Mouse (Mus musculus): ENCODE measurements around the gene Scube1. TPM values are rescaled to one million over a fixed set of nuclear protein-coding genes. Genes with fewer than 3 reads are reported as not detected.

Scube1 gene
- total RNA-seq, 4 experiments from 2014 or later = 44.7 to 51.8 (median 45.4) TPM

GRCm38 (mm10) chr15:83601185-83601584 is 123.6 kb downstream of the Scube1 start:
- DNase-seq (ENCODE audit: low spot score in 2 of 2) = no peak

GRCm38 (mm10) chr15:83596833-83597232 is 128.0 kb downstream of the Scube1 start:
- DNase-seq (ENCODE audit: low spot score in 2 of 2) = no peak

GRCm38 (mm10) chr15:83595364-83595711 is 129.5 kb downstream of the Scube1 start:
- DNase-seq (ENCODE audit: low spot score in 2 of 2) = no peak

GRCm38 (mm10) chr15:83594513-83595363 is 130.1 kb downstream of the Scube1 start, which contains the start of gene Ttll12:
Gene Ttll12 (minus strand): TSS chr15:83595157.
- DNase-seq (ENCODE audit: low spot score in 2 of 2) = peak; percentile 86 to 92

- no peak for DNase-seq (ENCODE audit: low spot score in 2 of 2)
Observed at GRCm38 (mm10) chr15:83593702-83594512, 130.9 kb downstream of the Scube1 start.

GRCm38 (mm10) chr15:83593189-83593585 is 131.6 kb downstream of the Scube1 start:
- DNase-seq (ENCODE audit: low spot score in 2 of 2) = no peak

- DNase-seq (ENCODE audit: low spot score in 2 of 2) = no peak
Observed at GRCm38 (mm10) chr15:83592260-83593188, 132.3 kb downstream of the Scube1 start.

DNA sequence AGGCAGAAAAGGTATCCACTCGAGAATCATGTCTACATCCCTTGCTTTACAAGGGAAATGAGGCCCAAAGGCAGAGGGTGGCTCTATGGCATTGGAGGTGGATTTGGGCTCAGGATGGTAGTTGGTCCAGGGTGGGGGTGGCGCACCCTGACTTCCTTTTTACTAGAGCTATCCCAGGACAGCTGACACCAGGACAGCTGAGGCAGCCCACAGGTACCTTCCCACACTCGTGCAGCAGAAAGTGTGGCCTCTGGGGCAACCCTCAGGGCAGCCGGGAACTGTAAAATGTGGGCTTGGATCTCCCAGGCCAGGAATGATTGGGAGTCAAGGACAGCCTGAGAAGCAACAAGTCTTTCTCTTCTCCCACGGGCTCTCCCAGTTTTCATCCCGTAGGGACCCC is 133.1 kb downstream of the Scube1 start:
- DNase-seq (ENCODE audit: low spot score in 2 of 2) = no peak

GRCm38 (mm10) chr15:83590841-83591240 is 134.0 kb downstream of the Scube1 start:
- no peak for DNase-seq (ENCODE audit: low spot score in 2 of 2)

DNA sequence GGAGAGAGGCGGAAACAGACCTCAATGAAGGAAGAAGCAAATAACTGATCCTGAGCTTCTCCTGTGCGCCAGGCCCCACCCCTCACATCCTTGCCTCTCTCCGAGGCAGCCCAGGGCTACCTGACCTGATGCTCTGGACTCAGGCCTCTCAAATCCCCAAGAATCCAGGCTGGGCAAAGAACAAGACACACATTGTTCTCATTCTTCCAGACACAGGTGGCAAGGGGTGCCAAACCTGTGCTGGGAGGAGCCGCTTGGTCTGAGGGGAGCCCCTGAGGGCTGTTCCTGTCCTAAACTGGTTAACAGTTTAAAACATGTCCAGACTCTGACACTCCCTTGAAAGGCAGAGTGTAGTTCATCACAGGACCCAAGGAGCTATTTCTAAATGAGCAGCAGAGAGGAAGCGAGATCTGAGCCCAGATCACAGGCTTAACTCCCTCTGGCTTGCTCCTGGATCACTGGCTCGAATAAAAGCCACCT is 140.0 kb downstream of the Scube1 start:
- DNase-seq (ENCODE audit: low spot score in 2 of 2) = no peak

DNA sequence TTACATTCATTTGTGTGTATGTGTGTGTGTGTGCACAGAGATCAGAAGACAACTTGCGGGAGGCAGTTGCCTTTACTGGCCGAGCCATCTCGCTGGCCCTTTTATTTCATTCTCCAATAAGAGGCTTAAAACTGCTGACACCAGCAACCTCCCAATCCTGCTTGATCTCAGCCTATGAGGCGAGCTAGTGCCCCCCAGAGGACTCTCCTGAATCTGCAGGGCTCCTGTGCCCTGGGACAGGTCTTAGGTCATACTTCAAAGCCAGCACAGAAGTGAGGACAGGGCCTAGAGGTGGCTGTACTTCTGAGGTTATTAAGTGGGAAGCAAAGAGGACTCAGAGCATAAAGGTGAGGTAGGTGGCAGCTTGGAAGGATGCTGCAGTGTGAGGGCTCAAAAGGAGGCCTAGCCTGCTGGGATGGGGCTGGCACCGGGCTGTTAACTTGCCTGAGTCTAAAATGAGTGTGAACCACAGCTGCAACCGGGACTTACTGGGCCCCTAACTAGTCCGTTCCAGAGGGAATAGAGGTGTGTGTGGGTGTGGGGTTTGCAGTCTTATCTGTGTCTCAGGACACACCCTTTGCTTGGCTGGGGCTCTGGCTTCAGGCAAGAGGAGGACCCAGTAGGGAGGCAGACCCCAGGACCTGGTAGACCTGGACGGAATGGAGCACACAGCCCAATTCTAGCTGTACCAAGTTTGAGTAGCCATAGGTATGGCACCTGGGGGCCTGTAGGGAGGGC is 141.2 kb downstream of the Scube1 start:
- no peak for DNase-seq (ENCODE audit: low spot score in 2 of 2)

DNA sequence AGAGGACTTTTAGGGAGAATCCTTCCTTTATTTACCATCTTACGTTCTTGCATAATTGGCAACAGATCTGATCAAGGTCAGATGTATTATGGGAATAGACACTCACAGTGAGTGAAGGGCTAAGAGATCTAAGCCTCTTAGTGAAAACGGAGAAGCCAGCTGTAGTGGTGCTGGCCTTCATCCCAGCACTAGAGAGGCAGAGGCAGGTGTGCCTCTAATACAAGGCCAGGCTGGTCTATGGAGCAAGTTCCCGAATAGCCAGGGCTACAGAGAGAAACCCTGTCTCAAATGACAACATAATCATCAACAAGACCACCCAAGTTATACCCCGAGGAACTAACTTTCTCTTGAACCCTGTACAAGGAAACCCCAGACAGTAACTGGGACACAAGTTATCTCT is 141.9 kb downstream of the Scube1 start:
- no peak for DNase-seq (ENCODE audit: low spot score in 2 of 2)

- no peak for DNase-seq (ENCODE audit: low spot score in 2 of 2)
Observed at GRCm38 (mm10) chr15:83576651-83577050, 148.2 kb downstream of the Scube1 start.

DNA sequence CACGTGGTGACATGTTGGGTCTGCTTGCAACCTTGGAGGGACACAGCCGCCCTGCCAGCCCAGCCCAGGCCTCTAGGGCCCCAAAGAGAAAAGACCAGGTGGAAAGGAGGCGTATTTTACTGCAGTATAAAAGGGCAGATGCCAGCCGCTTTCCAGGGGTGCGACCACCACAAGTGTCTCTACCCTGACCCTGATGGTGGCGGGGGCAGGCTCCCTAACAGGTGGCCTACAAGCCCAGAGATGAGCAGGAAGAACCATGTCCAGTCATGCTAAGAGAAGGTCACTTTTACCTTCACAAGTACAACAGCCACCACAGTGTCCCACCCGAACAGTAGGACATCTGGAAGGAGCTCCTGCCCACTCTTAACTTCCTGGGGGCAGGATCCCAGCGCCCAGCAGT is 149.3 kb downstream of the Scube1 start:
- DNase-seq (ENCODE audit: low spot score in 2 of 2) = no peak

- DNase-seq (ENCODE audit: low spot score in 2 of 2) = no peak
Observed at GRCm38 (mm10) chr15:83574731-83575351, 150.0 kb downstream of the Scube1 start.

- no peak for DNase-seq (ENCODE audit: low spot score in 2 of 2)
Observed at GRCm38 (mm10) chr15:83573606-83574005, 151.2 kb downstream of the Scube1 start.

DNA sequence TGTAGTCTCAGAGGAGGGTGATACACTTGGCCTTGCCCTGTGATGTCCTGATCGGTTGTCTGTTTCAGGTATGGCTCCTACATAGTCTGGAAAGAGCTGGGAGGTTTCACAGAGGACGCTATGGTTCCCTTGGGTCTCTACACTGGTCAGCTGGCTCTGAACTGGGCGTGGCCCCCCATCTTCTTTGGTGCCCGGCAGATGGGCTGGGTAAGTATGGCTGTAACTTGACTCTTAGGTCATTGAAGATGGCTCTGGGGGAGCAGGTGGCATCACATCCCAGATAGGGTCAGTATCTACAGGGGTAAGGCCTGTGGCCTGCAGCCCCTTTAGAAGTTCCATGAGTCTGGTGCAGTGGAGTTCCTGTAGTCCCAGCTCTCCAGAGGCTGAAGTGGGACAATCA is 152.7 kb downstream of the Scube1 start:
- no peak for DNase-seq (ENCODE audit: low spot score in 2 of 2)

- no peak for DNase-seq (ENCODE audit: low spot score in 2 of 2)
Observed at GRCm38 (mm10) chr15:83571636-83572035, 153.2 kb downstream of the Scube1 start.

- DNase-seq (ENCODE audit: low spot score in 2 of 2) = no peak
Observed at GRCm38 (mm10) chr15:83570641-83571040, 154.2 kb downstream of the Scube1 start.

- DNase-seq (ENCODE audit: low spot score in 2 of 2) = no peak
Observed at GRCm38 (mm10) chr15:83569682-83570081, 155.1 kb downstream of the Scube1 start.

Data from left cerebral cortex, adult 8-10 months (tissue).